Mouse (Mus musculus) stomach, embryonic 14.5 days (tissue): ENCODE measurements around the gene Tmem165. TPM values are rescaled to one million over a fixed set of nuclear protein-coding genes. Genes with fewer than 3 reads are reported as not detected.

ENCODE experiments used
- ATAC-seq: fragments of 200-750 bp; cut with Nextera tagmentation; 2 replicates; pipeline ENCODE4 v1.8.0; 2017; ENCODE audit warnings: low read depth, moderate TSS enrichment; ENCODE audit not compliant: insufficient number of reproducible peaks, insufficient read depth, low FRiP score
- H3K27ac ChIP-seq: fragments of 300-500 bp; sonication (generic); 2 replicates; pipeline ENCODE4 v1.5.1; 2014; ENCODE audit warnings: mild to moderate bottlenecking, low read length, moderate library complexity, mixed read lengths
- H3K27me3 ChIP-seq: fragments of 300-500 bp; sonication (generic); 2 replicates; pipeline ENCODE4 v1.6.1; 2014; ENCODE audit warnings: low read length, control low read depth, mixed read lengths; ENCODE audit not compliant: control insufficient read depth, insufficient read depth
- H3K36me3 ChIP-seq: fragments of 300-500 bp; sonication (generic); 2 replicates; pipeline ENCODE4 v1.6.1; 2014; ENCODE audit warnings: mild to moderate bottlenecking, control low read depth, low read length, moderate library complexity, mixed read lengths; ENCODE audit not compliant: control insufficient read depth, insufficient read depth
- H3K4me1 ChIP-seq: fragments of 300-500 bp; sonication (generic); 2 replicates; pipeline ENCODE4 v1.6.1; 2014; ENCODE audit warnings: low read length, control low read depth, mixed read lengths; ENCODE audit not compliant: control insufficient read depth, insufficient read depth
- H3K4me2 ChIP-seq: fragments of 300-500 bp; sonication (generic); replicated peaks from 2 replicates; pipeline ENCODE4 v1.6.1; 2014; ENCODE audit warnings: low read depth, low read length, control low read depth
- H3K4me3 ChIP-seq: fragments of 300-500 bp; sonication (generic); 2 replicates; pipeline ENCODE4 v1.5.1; 2014; ENCODE audit warnings: low read depth, low read length, control low read depth
- H3K9ac ChIP-seq: fragments of 300-500 bp; sonication (generic); replicated peaks from 2 replicates; pipeline ENCODE4 v1.6.1; 2014; ENCODE audit warnings: low read depth, mild to moderate bottlenecking, control low read depth, low read length, moderate library complexity, mixed read lengths
- H3K9me3 ChIP-seq: fragments of 300-500 bp; sonication (generic); 2 replicates; pipeline ENCODE4 v1.6.1; 2016; ENCODE audit warnings: low read depth, low read length, control low read depth; ENCODE audit not compliant: control insufficient read depth
- WGBS: fragments of 180-500 bp; shearing (Covaris S2); extraction: QIAGEN DNeasy Blood & Tissue Kit; methylation state at CpG from one replicate; pipeline ENCODE4 v1.1.7; 2014; 5-methylcytosine and 5-hydroxymethylcytosine counted together
- polyA plus RNA-seq: library from polyadenylated mRNA; unstranded; fragments of >200 nt; fragmentation: Nextera tagmentation; extraction: Ambion mirVana; gene quantifications from 2 replicates; pipeline ENCODE4 v1.2.1, GENCODE M21; 2014

Gene Tmem165
- polyA plus RNA-seq, 1 experiment from 2014 or later = 120 TPM

DNA sequence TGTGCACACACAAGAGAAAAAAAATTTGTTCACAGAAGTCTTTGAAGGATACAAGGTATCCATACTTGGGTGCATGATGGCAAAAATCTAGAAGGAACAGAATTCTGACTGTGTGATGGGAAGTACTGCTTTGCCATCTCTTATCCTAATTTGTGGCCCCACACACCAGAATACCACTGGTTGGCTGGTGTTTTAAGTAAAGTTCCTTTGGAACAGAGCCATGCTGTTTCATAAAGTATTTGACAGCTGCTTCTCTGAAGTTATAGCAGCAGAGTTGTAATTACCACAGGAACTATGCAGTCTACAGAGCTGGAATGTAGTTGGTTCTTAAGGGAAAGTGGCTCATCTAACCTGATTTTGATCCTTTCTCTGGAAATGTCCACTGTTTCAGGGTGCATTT lies 9.4 kb downstream of the Tmem165 start:
- no peak for ATAC-seq
- H3K27ac ChIP-seq = no peak overlapping the region

GRCm38 (mm10) chr5:76194377-76194945 lies 10.8 kb downstream of the Tmem165 start:
- H3K4me2 ChIP-seq = no peak overlapping the region
- H3K4me3 ChIP-seq = no peak overlapping the region
- no peak overlapping the region for H3K9ac ChIP-seq
- no peaks in the 10 kb centered on the region for H3K27me3 ChIP-seq
- peaks cover 8% of the 10 kb centered on the region; the same call in 1 of the 2 replicates for H3K36me3 ChIP-seq
- H3K9me3 ChIP-seq = no peaks in the 10 kb centered on the region
- no peaks in the 10 kb centered on the region for H3K4me1 ChIP-seq
- ATAC-seq = no peak
- WGBS = 79% methylated on average over 6 of the region's 6 CpGs
- no peak overlapping the region for H3K27ac ChIP-seq

More for the DNA sequence above, 9.4 kb downstream of the Tmem165 start:
- no peaks in the 10 kb centered on the region for H3K4me1 ChIP-seq
- H3K9ac ChIP-seq = no peak overlapping the region
- H3K4me3 ChIP-seq = no peak overlapping the region
- H3K27me3 ChIP-seq = no peaks in the 10 kb centered on the region
- peaks cover 4% of the 10 kb centered on the region; the same call in 1 of the 2 replicates for H3K36me3 ChIP-seq
- H3K4me2 ChIP-seq = no peak overlapping the region
- no peaks in the 10 kb centered on the region for H3K9me3 ChIP-seq

DNA sequence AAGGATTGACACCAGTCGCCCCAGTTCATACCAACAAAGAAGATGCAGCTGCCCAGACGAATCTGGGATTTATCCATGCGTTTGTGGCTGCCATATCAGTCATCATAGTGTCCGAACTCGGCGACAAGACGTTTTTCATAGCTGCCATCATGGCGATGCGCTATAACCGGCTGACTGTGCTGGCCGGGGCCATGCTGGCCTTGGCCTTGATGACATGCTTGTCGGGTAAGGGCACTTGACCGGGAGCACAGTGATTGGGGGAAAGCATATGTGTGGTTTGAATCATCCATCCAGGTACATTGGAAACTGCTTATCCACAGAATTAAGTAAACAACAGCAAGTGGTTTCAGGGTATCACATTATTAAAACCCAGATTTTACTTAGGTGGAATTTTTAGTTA lies 15.7 kb downstream of the Tmem165 start:
- H3K27ac ChIP-seq = no peak overlapping the region
- 91% methylated on average over 13 of the region's 13 CpGs for WGBS
- H3K9ac ChIP-seq = no peak overlapping the region
- no peaks in the 10 kb centered on the region for H3K27me3 ChIP-seq
- H3K36me3 ChIP-seq = peaks cover 35% of the 10 kb centered on the region
- no peak overlapping the region for H3K4me3 ChIP-seq
- no peaks in the 10 kb centered on the region for H3K9me3 ChIP-seq
- ATAC-seq = no peak
- no peak overlapping the region for H3K4me2 ChIP-seq
- no peaks in the 10 kb centered on the region for H3K4me1 ChIP-seq

- Histone ChIP-seq H3K9me3 (no peaks in the 10 kb centered on the region), H3K9ac (no peak overlapping the region), H3K4me2 (no peak overlapping the region), H3K36me3 (peaks cover 67% of the 10 kb centered on the region), H3K27ac (no peak overlapping the region), H3K4me3 (no peak overlapping the region), H3K27me3 (no peaks in the 10 kb centered on the region), H3K4me1 (no peaks in the 10 kb centered on the region)
- 81% methylated on average over 3 of the region's 3 CpGs for WGBS
- no peak for ATAC-seq
Observed at GRCm38 (mm10) chr5:76203171-76203570, 19.5 kb downstream of the Tmem165 start.

DNA sequence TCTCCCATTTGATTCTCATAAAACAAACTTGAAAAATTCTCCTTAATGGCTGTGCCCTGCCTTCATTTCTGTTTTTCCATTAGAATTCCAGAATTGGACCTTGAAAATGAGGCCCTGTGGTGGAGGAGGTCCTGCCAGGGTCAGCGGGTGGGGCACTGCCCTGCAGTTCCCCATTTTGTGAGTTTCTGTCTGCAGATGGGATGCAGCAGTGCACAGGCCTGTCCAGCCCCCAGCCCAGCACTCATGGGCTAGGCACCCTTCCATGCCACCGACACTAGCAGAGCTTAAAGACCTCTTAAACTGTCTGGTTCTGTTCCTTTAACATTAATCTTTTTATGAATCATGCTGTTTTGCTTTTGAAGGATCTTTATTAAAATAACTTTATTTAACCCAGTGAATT lies 22.2 kb downstream of the Tmem165 start:
- Histone ChIP-seq H3K36me3 (peaks cover 65% of the 10 kb centered on the region), H3K4me2 (no peak overlapping the region), H3K9me3 (no peaks in the 10 kb centered on the region), H3K9ac (no peak overlapping the region), H3K27me3 (no peaks in the 10 kb centered on the region), H3K4me3 (no peak overlapping the region), H3K27ac (no peak overlapping the region), H3K4me1 (no peaks in the 10 kb centered on the region)
- 81% methylated on average over 2 of the region's 2 CpGs for WGBS
- ATAC-seq = no peak

DNA sequence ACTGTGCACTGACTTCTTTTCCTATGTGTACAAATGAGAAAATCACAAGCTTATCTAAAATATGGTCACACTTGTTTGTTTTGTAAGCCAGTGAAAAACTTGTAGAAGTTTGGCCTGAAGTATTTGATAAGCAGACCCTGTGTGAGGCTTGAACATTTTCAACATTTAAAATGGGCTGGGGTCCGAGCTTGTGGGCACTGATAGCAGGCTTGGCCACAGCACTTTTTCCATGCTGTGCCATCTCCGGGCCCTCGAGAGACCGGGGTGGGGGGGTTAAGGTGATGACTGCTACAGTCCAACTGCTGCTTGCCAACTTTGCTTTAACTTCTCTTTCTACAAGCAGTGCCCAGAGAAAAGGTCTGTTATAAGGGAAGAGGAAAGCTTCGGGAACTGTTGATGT lies 24.4 kb downstream of the Tmem165 start:
- H3K27ac ChIP-seq = no peak overlapping the region
- H3K36me3 ChIP-seq = peaks cover 60% of the 10 kb centered on the region
- no peaks in the 10 kb centered on the region for H3K27me3 ChIP-seq
- H3K4me3 ChIP-seq = no peak overlapping the region
- no peak overlapping the region for H3K9ac ChIP-seq
- no peak overlapping the region for H3K4me2 ChIP-seq
- ATAC-seq = no peak
- 89% methylated on average over 5 of the region's 5 CpGs for WGBS
- no peaks in the 10 kb centered on the region for H3K9me3 ChIP-seq
- H3K4me1 ChIP-seq = no peaks in the 10 kb centered on the region

DNA sequence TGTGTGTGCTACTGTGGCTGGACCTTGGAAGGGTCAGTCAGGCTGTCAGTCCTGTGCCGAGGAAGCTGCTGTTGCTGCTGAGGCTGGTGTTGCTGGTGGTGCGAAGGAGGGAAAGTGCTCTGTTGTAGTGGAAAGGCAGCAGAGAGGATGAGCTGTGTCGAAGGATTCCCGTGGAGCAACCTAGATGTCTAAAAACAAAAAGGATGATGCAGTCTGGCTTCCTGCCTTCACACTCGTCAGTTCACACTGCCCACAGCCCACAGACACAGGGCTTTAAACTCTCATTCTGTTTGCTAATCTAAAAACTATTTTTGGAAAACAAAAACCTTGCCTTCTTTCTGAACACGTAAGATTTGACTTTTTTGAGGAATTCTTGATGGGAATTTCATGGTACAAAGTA lies 33.0 kb downstream of the Tmem165 start:
- H3K27me3 ChIP-seq = no peaks in the 10 kb centered on the region
- WGBS = 80% methylated on average over 6 of the region's 6 CpGs
- H3K27ac ChIP-seq = no peak overlapping the region
- no peak for ATAC-seq
- H3K9ac ChIP-seq = no peak overlapping the region
- H3K4me2 ChIP-seq = no peak overlapping the region
- no peaks in the 10 kb centered on the region for H3K4me1 ChIP-seq
- no peak overlapping the region for H3K4me3 ChIP-seq
- peaks cover 8% of the 10 kb centered on the region; the same call in 1 of the 2 replicates for H3K36me3 ChIP-seq
- no peaks in the 10 kb centered on the region for H3K9me3 ChIP-seq

- Histone ChIP-seq H3K9ac (no peak overlapping the region), H3K27me3 (no peaks in the 10 kb centered on the region), H3K27ac (no peak overlapping the region), H3K4me1 (no peaks in the 10 kb centered on the region), H3K4me3 (no peak overlapping the region), H3K9me3 (no peaks in the 10 kb centered on the region), H3K4me2 (no peak overlapping the region), H3K36me3 (peaks cover 38% of the 10 kb centered on the region)
- ATAC-seq = no peak
- WGBS = 92% methylated on average over 13 of the region's 13 CpGs
Observed at GRCm38 (mm10) chr5:76231171-76231855, 47.6 kb downstream of the Tmem165 start.

DNA sequence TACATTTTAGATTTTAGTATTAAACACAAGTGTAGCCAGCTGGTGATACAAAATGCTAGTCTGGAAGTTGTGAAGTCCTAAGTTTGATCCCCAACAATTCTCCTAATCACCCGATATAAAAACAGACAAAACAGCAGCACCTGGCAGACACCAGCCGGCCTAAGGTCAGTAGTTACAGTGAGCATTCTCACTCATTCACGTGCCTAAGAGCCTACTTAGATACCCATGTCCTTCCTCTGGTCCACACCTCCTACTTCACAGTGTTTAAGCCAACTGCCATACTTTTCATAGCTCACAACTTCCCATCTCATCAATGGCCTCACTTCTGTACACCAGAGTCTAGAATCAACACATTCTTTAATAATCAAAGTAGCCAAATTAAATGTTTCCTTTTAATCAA lies 59.6 kb downstream of the Tmem165 start:
- no peak overlapping the region for H3K9ac ChIP-seq
- no peak overlapping the region for H3K4me2 ChIP-seq
- H3K9me3 ChIP-seq = no peaks in the 10 kb centered on the region
- H3K4me1 ChIP-seq = no peaks in the 10 kb centered on the region
- 83% methylated on average over 3 of the region's 3 CpGs for WGBS
- H3K4me3 ChIP-seq = no peak overlapping the region
- no peaks in the 10 kb centered on the region for H3K27me3 ChIP-seq
- no peak for ATAC-seq
- H3K27ac ChIP-seq = no peak overlapping the region
- H3K36me3 ChIP-seq = peaks cover 23% of the 10 kb centered on the region
